Mouse (Mus musculus) bone marrow macrophage, adult 2 months (primary cell): ENCODE measurements around the gene Tmem179b. TPM values are rescaled to one million over a fixed set of nuclear protein-coding genes. Genes with fewer than 3 reads are reported as not detected.

Source experiments
- H3K27ac ChIP-seq: 2 replicates; pipeline ENCODE4 v1.5.1; 2012; ENCODE audit warnings: low read depth, low read length; ENCODE audit not compliant: insufficient read depth
- H3K4me1 ChIP-seq: 2 replicates; pipeline ENCODE4 v1.6.1; 2012; ENCODE audit warnings: low read length; ENCODE audit not compliant: control insufficient read depth, insufficient read depth
- H3K4me3 ChIP-seq: 2 replicates; pipeline ENCODE4 v1.5.1; 2012; ENCODE audit warnings: mild to moderate bottlenecking, low read length, moderate library complexity; ENCODE audit not compliant: insufficient read depth
- CTCF ChIP-seq: IDR thresholded peaks from 2 replicates; pipeline ENCODE4 v1.5.1; 2012; ENCODE audit warnings: low read depth, mild to moderate bottlenecking, low read length, moderate library complexity
- POLR2A ChIP-seq: IDR thresholded peaks from 2 replicates; pipeline ENCODE4 v1.6.1; 2012; ENCODE audit warnings: mild to moderate bottlenecking, low read depth, low read length, borderline replicate concordance
- polyA plus RNA-seq: library from polyadenylated mRNA; stranded (reverse); fragments of >200 nt; gene quantifications from 2 replicates; pipeline ENCODE4 v1.2.4, GENCODE M21; 2012; ENCODE audit not compliant: missing spikeins, insufficient read depth, insufficient read length

The Tmem179b gene
- polyA plus RNA-seq, result 147 and 148 TPM in 2 replicates

DNA sequence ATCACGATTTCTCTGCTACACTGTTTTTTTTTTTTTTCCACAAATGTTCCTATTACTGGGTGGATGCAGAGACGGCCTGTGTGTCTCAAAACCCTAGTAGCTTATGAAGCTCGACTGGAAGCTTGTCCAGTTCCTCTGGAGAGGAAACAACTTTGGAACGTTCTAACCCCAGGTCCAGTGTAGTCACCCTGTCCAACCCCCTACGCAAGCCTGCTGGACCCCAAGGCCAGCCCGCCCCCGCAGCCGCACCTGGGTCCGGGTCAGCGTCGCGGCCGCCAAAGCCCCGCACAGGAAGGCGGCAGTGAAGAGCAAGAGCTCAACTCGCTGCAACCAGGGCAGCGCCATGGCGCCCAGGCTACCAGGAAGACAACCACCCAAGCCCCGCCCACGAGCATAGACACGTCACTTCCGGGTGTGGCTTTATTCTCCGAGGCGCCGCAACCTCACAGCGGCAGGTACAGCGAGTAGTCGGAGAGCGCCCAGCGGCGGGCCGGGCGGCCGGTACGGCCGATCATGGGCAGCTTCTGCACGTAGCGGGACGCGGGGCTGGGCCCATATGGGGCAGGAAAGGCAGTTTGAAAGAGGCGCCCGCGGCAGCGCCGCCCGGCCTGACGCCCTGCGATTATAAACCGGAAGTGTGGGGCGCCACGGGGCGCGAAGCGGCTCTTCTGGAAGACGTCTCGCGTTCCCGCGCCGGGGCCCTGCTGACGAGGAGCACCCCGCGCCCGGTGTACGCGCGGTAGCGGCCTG, at the start of gene Tmem179b:
Gene Tmem179b (minus strand): TSS at position 382 of the 750 bp plus-strand sequence.
- Histone ChIP-seq H3K4me1 (peaks cover 21% of the 10 kb centered on the region), H3K4me3 (peak within 1 kb of the TSS; percentile 86), H3K27ac (peak within 1 kb of the TSS; percentile 83)
- TF ChIP-seq CTCF (no peak), POLR2A (peak; percentile 86; the same call in 1 of the 2 replicates)

DNA sequence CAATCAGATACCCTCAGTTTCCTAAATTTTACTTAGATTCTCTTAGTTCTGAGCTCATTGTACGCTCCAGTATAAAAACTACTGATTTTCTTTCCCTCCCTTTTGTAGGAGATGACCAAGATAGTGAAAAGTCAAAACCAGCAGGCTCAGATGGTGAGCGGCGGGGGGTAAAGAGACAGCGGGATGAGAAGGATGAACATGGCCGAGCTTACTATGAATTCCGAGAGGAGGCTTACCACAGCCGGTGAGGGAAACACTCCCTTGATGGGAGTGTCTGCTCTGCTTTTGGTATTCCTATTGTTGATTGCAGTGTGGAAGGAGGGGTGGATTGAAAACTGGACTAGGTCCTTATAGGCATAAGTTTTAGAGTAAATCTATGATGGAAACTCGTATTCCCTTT, 48.4 kb upstream of the Tmem179b start:
- H3K4me3 ChIP-seq, result no peak overlapping the region
- TF ChIP-seq POLR2A (no peak), CTCF (no peak)
- H3K4me1 ChIP-seq, result peaks cover 12% of the 10 kb centered on the region
- H3K27ac ChIP-seq, result no peak overlapping the region

GRCm38 (mm10) chr19:8821146-8821545, 46.9 kb upstream of the Tmem179b start:
- no peak for TF ChIP-seq CTCF
- TF ChIP-seq POLR2A, result no peak
- H3K27ac ChIP-seq, result peak overlapping the region; percentile 96; the same call in 1 of the 2 replicates
- peaks cover 19% of the 10 kb centered on the region for H3K4me1 ChIP-seq
- peak overlapping the region; percentile 83 for H3K4me3 ChIP-seq

GRCm38 (mm10) chr19:8820424-8820956, 46.2 kb upstream of the Tmem179b start:
- no peak for TF ChIP-seq CTCF
- TF ChIP-seq POLR2A, result no peak
- H3K4me3 ChIP-seq, result peak overlapping the region; percentile 83
- H3K27ac ChIP-seq, result peak overlapping the region; percentile 96
- H3K4me1 ChIP-seq, result peaks cover 21% of the 10 kb centered on the region

DNA sequence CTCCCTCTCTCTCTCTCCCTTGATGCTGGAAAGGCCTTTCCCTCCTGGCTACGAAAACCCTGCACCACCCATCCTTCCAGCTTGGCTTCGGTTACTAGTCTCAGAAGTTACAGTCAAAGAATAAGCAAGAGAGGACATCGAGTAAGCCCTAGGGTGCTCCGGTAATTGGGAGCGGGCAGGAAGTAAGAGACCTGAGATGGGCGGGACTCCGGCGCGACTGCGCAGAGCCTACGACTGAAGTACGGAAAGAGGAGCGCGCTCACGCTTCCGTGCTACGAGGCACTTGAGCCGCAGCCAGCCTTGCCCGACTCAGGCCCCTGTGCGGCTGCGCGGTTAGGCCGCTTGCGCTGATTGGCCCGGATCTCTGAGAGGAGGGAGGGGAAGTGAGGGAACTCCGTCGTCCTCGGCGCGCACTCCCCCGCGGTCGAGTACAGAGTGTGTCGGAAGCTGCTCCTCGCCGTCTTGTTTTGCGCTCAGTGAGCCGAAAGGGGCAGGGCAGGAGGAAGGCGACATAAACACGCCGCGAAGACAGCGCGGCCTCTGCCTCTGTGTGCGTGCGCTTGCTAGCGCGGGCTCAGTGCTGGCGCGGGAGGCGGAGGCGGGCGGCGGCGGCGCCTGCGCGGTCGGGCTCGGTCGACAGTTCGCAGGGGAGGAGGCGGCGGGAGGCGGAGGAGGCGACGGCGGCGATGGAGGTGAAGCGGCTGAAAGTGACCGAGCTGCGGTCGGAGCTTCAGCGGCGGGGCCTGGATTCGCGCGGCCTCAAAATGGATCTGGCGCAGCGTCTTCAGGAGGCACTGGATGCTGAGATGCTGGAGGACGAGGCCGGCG, 45.5 kb upstream of the Tmem179b start, which contains the start of gene Hnrnpul2:
Gene Hnrnpul2 (plus strand): TSS at position 415 of the 828 bp plus-strand sequence.
- peak within 1 kb of the TSS; percentile 96 for H3K27ac ChIP-seq
- H3K4me3 ChIP-seq, result peak within 1 kb of the TSS; percentile 83
- TF ChIP-seq CTCF, result no peak
- TF ChIP-seq POLR2A, result no peak
- H3K4me1 ChIP-seq, result peaks cover 18% of the 10 kb centered on the region

- H3K4me3 ChIP-seq, result peak within 1 kb of the TSS; percentile 83
- H3K4me1 ChIP-seq, result peaks cover 15% of the 10 kb centered on the region
- TF ChIP-seq POLR2A (no peak), CTCF (no peak)
- peak within 1 kb of the TSS; percentile 96 for H3K27ac ChIP-seq
These were observed 44.7 kb upstream of the Tmem179b start, which contains the start of gene Ttc9c for GRCm38 (mm10) chr19:8818801-8819595. Ttc9c (minus strand) TSS chr19:8819333.

GRCm38 (mm10) chr19:8818301-8818798, 44.1 kb upstream of the Tmem179b start:
- H3K4me3 ChIP-seq, result peak overlapping the region; percentile 75
- peak overlapping the region; percentile 90 for H3K27ac ChIP-seq
- H3K4me1 ChIP-seq, result peaks cover 15% of the 10 kb centered on the region
- TF ChIP-seq CTCF, result no peak
- no peak for TF ChIP-seq POLR2A

DNA sequence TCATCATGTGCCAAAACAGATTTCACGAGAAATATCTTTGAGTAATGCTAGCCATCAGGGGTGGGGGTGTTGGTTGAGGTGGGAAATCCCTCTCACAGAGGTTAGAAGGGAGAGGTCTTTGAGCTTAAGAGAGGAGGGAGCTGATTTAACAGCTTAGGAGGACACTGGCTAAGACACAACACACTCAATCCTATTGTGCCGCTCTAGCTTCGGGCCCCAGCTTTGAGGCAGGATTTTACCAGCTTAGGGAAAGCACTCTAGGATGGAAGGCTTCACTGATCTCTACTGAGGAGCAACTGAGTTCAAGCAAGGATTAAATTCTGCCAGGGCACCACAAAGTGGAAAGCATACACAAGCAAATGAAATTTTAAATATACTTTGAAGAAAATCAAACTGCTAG, 42.7 kb upstream of the Tmem179b start:
- Histone ChIP-seq H3K4me3 (no peak overlapping the region), H3K27ac (no peak overlapping the region), H3K4me1 (peaks cover 13% of the 10 kb centered on the region)
- no peak for TF ChIP-seq CTCF
- TF ChIP-seq POLR2A, result no peak

- peaks cover 13% of the 10 kb centered on the region for H3K4me1 ChIP-seq
- H3K4me3 ChIP-seq, result no peak overlapping the region
- TF ChIP-seq CTCF (no peak), POLR2A (no peak)
- no peak overlapping the region for H3K27ac ChIP-seq
These were observed 41.5 kb upstream of the Tmem179b start for GRCm38 (mm10) chr19:8815812-8816211.
